Mouse (Mus musculus) heart, postnatal 10 days (tissue): Measurements from ENCODE around the gene Spg20. TPM values are rescaled to one million over a fixed set of nuclear protein-coding genes. Genes with fewer than 3 reads are reported as not detected.

Experiments
- DNase-seq, 2 experiments: peaks; one replicate each; pipeline ENCODE4 v3.0.0; 2021
- intact Hi-C: fragments of 180-260 bp; cut with DNase I; formaldehyde crosslinking; loops from one replicate; pipeline ENCODE4 v1.15.1; 2025
- total RNA-seq, 2 experiments: library from RNA; stranded (reverse); gene quantifications; 2 replicates each; pipeline ENCODE4 v1.2.3; 2021

Gene Spg20
- total RNA-seq: 10 to 100 TPM; 38.7 to 45.3 TPM

- peak; percentile 97 to 99 for DNase-seq
- intact Hi-C loops: loop anchor here (2.0 kb wide), 1 partner anchor 31 kb away; no protein-coding TSS in a partner anchor
Measured at GRCm38 (mm10) chr3:55111935-55112709, at the start of gene Spg20. Spg20 (plus strand) TSS chr3:55112108.

- DNase-seq: no peak
- intact Hi-C loops: loop anchor here (5.0 kb wide), 1 partner anchor 135 kb away; no protein-coding TSS in a partner anchor
Measured at GRCm38 (mm10) chr3:55062653-55063052, 49.3 kb upstream of the Spg20 start.

GRCm38 (mm10) chr3:55064396-55064795, 47.5 kb upstream of the Spg20 start:
- intact Hi-C loops: loop anchor here (1.0 to 5.0 kb wide), 4 partner anchors 41 to 330 kb away; partner anchors contain the start of genes Alg5 and Exosc8
- peak; percentile 75 to 86 for DNase-seq

GRCm38 (mm10) chr3:55065738-55066665, 45.9 kb upstream of the Spg20 start:
- intact Hi-C loops: loop anchor here (2.0 kb wide), 1 partner anchor 331 kb away; the partner anchor contains the start of genes Alg5 and Exosc8
- DNase-seq: no peak

GRCm38 (mm10) chr3:55066666-55067023, 45.3 kb upstream of the Spg20 start:
- no peak for DNase-seq
- intact Hi-C loops: no loop called here

- intact Hi-C loops: no loop called here
- no peak for DNase-seq
Measured at GRCm38 (mm10) chr3:55067791-55068434, 44.0 kb upstream of the Spg20 start.

- intact Hi-C loops: no loop called here
- no peak for DNase-seq
Measured at GRCm38 (mm10) chr3:55074576-55075293, 37.2 kb upstream of the Spg20 start.

GRCm38 (mm10) chr3:55075294-55075648, 36.6 kb upstream of the Spg20 start:
- no peak for DNase-seq

GRCm38 (mm10) chr3:55078233-55078632, 33.7 kb upstream of the Spg20 start:
- DNase-seq: no peak
- intact Hi-C loops: no loop called here

More at GRCm38 (mm10) chr3:55075294-55075648, 36.6 kb upstream of the Spg20 start:
- intact Hi-C loops: no loop called here

- intact Hi-C loops: loop anchor here (1.0 to 2.0 kb wide), 3 partner anchors 33 to 275 kb away; partner anchors contain the start of gene Spg20
- no peak for DNase-seq
Measured at GRCm38 (mm10) chr3:55079619-55080018, 32.3 kb upstream of the Spg20 start.

- peak; percentile 80 to 88 for DNase-seq
- intact Hi-C loops: loop anchor here (1.0 to 2.0 kb wide), 3 partner anchors 33 to 275 kb away; partner anchors contain the start of gene Spg20
Measured at GRCm38 (mm10) chr3:55080055-55080454, 31.9 kb upstream of the Spg20 start.

GRCm38 (mm10) chr3:55084781-55085180, 27.1 kb upstream of the Spg20 start:
- no peak for DNase-seq
- intact Hi-C loops: no loop called here

GRCm38 (mm10) chr3:55085716-55086115, 26.2 kb upstream of the Spg20 start:
- DNase-seq: no peak
- intact Hi-C loops: no loop called here

- peak in 1 of 2 experiments; percentile 15 for DNase-seq
- intact Hi-C loops: no loop called here
Measured at GRCm38 (mm10) chr3:55086948-55087347, 25.0 kb upstream of the Spg20 start.

GRCm38 (mm10) chr3:55087360-55087759, 24.5 kb upstream of the Spg20 start:
- intact Hi-C loops: no loop called here
- no peak for DNase-seq

- intact Hi-C loops: no loop called here
- DNase-seq: no peak
Measured at GRCm38 (mm10) chr3:55088359-55088758, 23.5 kb upstream of the Spg20 start.

GRCm38 (mm10) chr3:55088843-55089242, 23.1 kb upstream of the Spg20 start:
- intact Hi-C loops: no loop called here
- no peak for DNase-seq

GRCm38 (mm10) chr3:55089291-55089690, 22.6 kb upstream of the Spg20 start:
- intact Hi-C loops: no loop called here
- peak in 1 of 2 experiments; percentile 25 for DNase-seq

- intact Hi-C loops: no loop called here
- DNase-seq: no peak
Measured at GRCm38 (mm10) chr3:55093161-55093560, 18.7 kb upstream of the Spg20 start.
